Mouse (Mus musculus) CH12.LX (cell line): ENCODE measurements around the gene Otx2.

Experiments
- BHLHE40 ChIP-seq: IDR thresholded peaks from 2 replicates; pipeline ENCODE4 v1.6.1; 2011; ENCODE audit warnings: mild to moderate bottlenecking, low read depth, low read length, improper control_type of control experiment
- CHD2 ChIP-seq: IDR thresholded peaks from 2 replicates; pipeline ENCODE4 v1.6.1; 2011; ENCODE audit warnings: low read length, improper control_type of control experiment
- CTCF ChIP-seq, 2 experiments: IDR thresholded peaks in 1 of 2; conservative IDR thresholded peaks in 1 of 2; 2 replicates each; pipeline ENCODE4 v1.5.1; 2011 to 2012; ENCODE audit warnings: low read depth in 2 of 2, low read length in 2 of 2, improper control_type of control experiment in 1 of 2, inconsistent platforms in 1 of 2, mild to moderate bottlenecking in 1 of 2, moderate library complexity in 1 of 2
- EP300 ChIP-seq: IDR thresholded peaks from 2 replicates; pipeline ENCODE4 v1.6.1; 2011; ENCODE audit warnings: low read length, improper control_type of control experiment
- ETS1 ChIP-seq: conservative IDR thresholded peaks from 2 replicates; pipeline ENCODE4 v1.6.1; 2012; ENCODE audit warnings: low read depth, mild to moderate bottlenecking, inconsistent platforms, low read length, improper control_type of control experiment, moderate library complexity
- JUN ChIP-seq: IDR thresholded peaks from 2 replicates; pipeline ENCODE4 v1.6.1; 2011; ENCODE audit warnings: low read depth, mild to moderate bottlenecking, low read length, improper control_type of control experiment, moderate library complexity; ENCODE audit not compliant: insufficient read depth
- POLR2A ChIP-seq: IDR thresholded peaks from 2 replicates; pipeline ENCODE4 v1.6.1; 2011; ENCODE audit warnings: low read depth, mild to moderate bottlenecking, improper control_type of control experiment, low read length
- ZC3H11A ChIP-seq: IDR thresholded peaks from 2 replicates; pipeline ENCODE4 v1.6.1; 2012; ENCODE audit warnings: low read depth, mild to moderate bottlenecking, inconsistent platforms, low read length, improper control_type of control experiment

DNA sequence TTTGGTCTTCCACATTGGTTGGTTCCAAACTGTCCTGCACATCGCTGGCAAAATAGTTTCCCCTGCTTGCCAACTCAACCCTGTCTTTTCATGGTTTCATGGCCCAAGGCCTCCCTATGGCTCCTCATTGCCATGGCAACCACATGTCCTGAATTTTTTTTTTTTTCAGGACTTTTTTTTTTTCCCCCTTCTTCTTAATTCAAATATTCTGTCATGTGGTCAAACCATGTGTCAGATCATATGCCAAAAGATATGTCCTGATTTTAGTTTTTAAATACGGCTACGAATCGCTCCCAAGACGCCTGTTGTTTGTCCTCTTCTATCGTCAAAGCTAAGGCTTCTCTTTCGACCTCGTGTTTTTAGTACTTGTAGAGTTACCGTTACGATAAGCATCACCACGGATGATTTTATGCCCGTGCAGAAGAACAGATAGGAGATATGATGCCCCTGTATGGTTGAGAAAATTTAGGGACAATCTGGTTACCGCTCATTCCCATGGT, 37.3 kb upstream of the Otx2 start:
- TF ChIP-seq EP300 (no peak), ZC3H11A (no peak), CTCF (conservative IDR thresholded peaks at IDR 0.05 in 1 of 2, IDR thresholded peaks at IDR 0.05 in 1 of 2; ENCODE audit: low read depth in 2 of 2, low read length in 2 of 2) (no peak), CHD2 (no peak), JUN (no peak), BHLHE40 (no peak), ETS1 (no peak), POLR2A (no peak)
